Mouse (Mus musculus) heart, embryonic 11.5 days (tissue): ENCODE measurements around the gene 1700047I17Rik2. TPM values are rescaled to one million over a fixed set of nuclear protein-coding genes. Genes with fewer than 3 reads are reported as not detected.
"Not testable (repeated sequence)": the region's sequence is repeated elsewhere in the genome, so short reads cannot be mapped to it uniquely, and the experiment has no call there.

ENCODE experiments used
- ATAC-seq: fragments of 200-750 bp; cut with Nextera tagmentation; replicated peaks from 2 replicates; pipeline ENCODE4 v1.8.0; 2017; ENCODE audit warnings: moderate library complexity; ENCODE audit not compliant: insufficient number of reproducible peaks, low FRiP score, low TSS enrichment
- H3K27ac ChIP-seq: fragments of 300-500 bp; sonication (generic); 2 replicates; pipeline ENCODE4 v1.5.1; 2014; ENCODE audit warnings: mild to moderate bottlenecking, low read depth, low read length
- H3K27me3 ChIP-seq: fragments of 300-500 bp; sonication (generic); 2 replicates; pipeline ENCODE4 v1.6.1; 2014; ENCODE audit warnings: mild to moderate bottlenecking, low read length, mixed read lengths; ENCODE audit not compliant: control insufficient read depth, insufficient read depth
- H3K36me3 ChIP-seq: fragments of 300-500 bp; sonication (generic); 2 replicates; pipeline ENCODE4 v1.6.1; 2014; ENCODE audit warnings: mild to moderate bottlenecking, low read length, moderate library complexity, mixed read lengths; ENCODE audit not compliant: control insufficient read depth, insufficient read depth
- H3K4me1 ChIP-seq: fragments of 300-500 bp; sonication (generic); 2 replicates; pipeline ENCODE4 v1.6.1; 2014; ENCODE audit warnings: low read length; ENCODE audit not compliant: control insufficient read depth, insufficient read depth
- H3K4me2 ChIP-seq: fragments of 300-500 bp; sonication (generic); 2 replicates; pipeline ENCODE4 v1.6.1; 2014; ENCODE audit warnings: mild to moderate bottlenecking, moderate library complexity
- H3K4me3 ChIP-seq: fragments of 300-500 bp; sonication (generic); 2 replicates; pipeline ENCODE4 v1.5.1; 2014; ENCODE audit warnings: low read depth, low read length
- H3K9ac ChIP-seq: fragments of 300-500 bp; sonication (generic); 2 replicates; pipeline ENCODE4 v1.6.1; 2014; ENCODE audit warnings: mild to moderate bottlenecking, low read depth, low read length, moderate library complexity
- H3K9me3 ChIP-seq: fragments of 300-500 bp; sonication (generic); replicated peaks from 2 replicates; pipeline ENCODE4 v1.6.1; 2016; ENCODE audit warnings: low read length; ENCODE audit not compliant: control insufficient read depth
- WGBS: fragments of 180-500 bp; shearing (Covaris S2); extraction: QIAGEN DNeasy Blood & Tissue Kit; methylation state at CpG from one replicate; pipeline ENCODE4 v1.1.7; 2014; ENCODE audit not compliant: insufficient replicate concordance; 5-methylcytosine and 5-hydroxymethylcytosine counted together
- polyA plus RNA-seq: library from polyadenylated mRNA; unstranded; fragments of >200 nt; fragmentation: Nextera tagmentation; extraction: Ambion mirVana; gene quantifications from 2 replicates; pipeline ENCODE4 v1.2.1, GENCODE M21; 2014

Gene 1700047I17Rik2
- 4.7 TPM in 1 of 2 replicates, not detected in the other for polyA plus RNA-seq

- not testable (repeated sequence) for H3K4me2 ChIP-seq, H3K4me1 ChIP-seq, H3K9me3 ChIP-seq, H3K9ac ChIP-seq, H3K4me3 ChIP-seq, H3K36me3 ChIP-seq, H3K27ac ChIP-seq, H3K27me3 ChIP-seq
- no CpG with 5 or more reads among the region's 40 CpGs for WGBS
- ATAC-seq = peak; percentile 94
Observed at GRCm38 (mm10) chr12:55199306-55199705, at the start of gene 1700047I17Rik2. TSS of gene 1700047I17Rik2 (plus strand) at chr12:55199592.

GRCm38 (mm10) chr12:55154559-55155448, 44.6 kb upstream of the 1700047I17Rik2 start, which contains the start of gene Srp54b:
TSS of gene Srp54b (plus strand) at chr12:55155104.
- H3K36me3 ChIP-seq, H3K27ac ChIP-seq, H3K9me3 ChIP-seq, H3K4me2 ChIP-seq, H3K27me3 ChIP-seq, H3K4me3 ChIP-seq, H3K9ac ChIP-seq, H3K4me1 ChIP-seq: not testable (repeated sequence)
- no CpG with 5 or more reads among the region's 57 CpGs for WGBS
- peak; percentile 96 for ATAC-seq

GRCm38 (mm10) chr12:55155449-55155783, 44.0 kb upstream of the 1700047I17Rik2 start:
- not testable (repeated sequence) for H3K27ac ChIP-seq, H3K9ac ChIP-seq, H3K4me1 ChIP-seq, H3K4me3 ChIP-seq, ATAC-seq, H3K4me2 ChIP-seq, H3K27me3 ChIP-seq, H3K9me3 ChIP-seq, H3K36me3 ChIP-seq
- WGBS = 0% methylated on average over 9 of the region's 24 CpGs

- H3K9ac ChIP-seq, H3K4me2 ChIP-seq, H3K4me3 ChIP-seq, H3K36me3 ChIP-seq, H3K9me3 ChIP-seq, ATAC-seq, H3K27ac ChIP-seq, H3K27me3 ChIP-seq, H3K4me1 ChIP-seq: not testable (repeated sequence)
- WGBS = no CpG with 5 or more reads among the region's 7 CpGs
Observed at GRCm38 (mm10) chr12:55167034-55167557, 32.3 kb upstream of the 1700047I17Rik2 start.

GRCm38 (mm10) chr12:55187686-55188085, 11.7 kb upstream of the 1700047I17Rik2 start:
- WGBS = no CpG with 5 or more reads among the region's 8 CpGs
- not testable (repeated sequence) for H3K27ac ChIP-seq, H3K9me3 ChIP-seq, H3K36me3 ChIP-seq, ATAC-seq, H3K9ac ChIP-seq, H3K4me2 ChIP-seq, H3K27me3 ChIP-seq, H3K4me3 ChIP-seq, H3K4me1 ChIP-seq

GRCm38 (mm10) chr12:55189127-55189526, 10.3 kb upstream of the 1700047I17Rik2 start:
- H3K9me3 ChIP-seq, H3K9ac ChIP-seq, H3K27ac ChIP-seq, H3K4me1 ChIP-seq, H3K36me3 ChIP-seq, ATAC-seq, H3K4me3 ChIP-seq, H3K4me2 ChIP-seq, H3K27me3 ChIP-seq: not testable (repeated sequence)
- WGBS = no CpG with 5 or more reads among the region's 5 CpGs

GRCm38 (mm10) chr12:55199799-55200198, 407 bp downstream of the 1700047I17Rik2 start:
- not testable (repeated sequence) for H3K27me3 ChIP-seq, H3K36me3 ChIP-seq, H3K4me2 ChIP-seq, H3K27ac ChIP-seq, H3K9me3 ChIP-seq, H3K9ac ChIP-seq, H3K4me1 ChIP-seq, H3K4me3 ChIP-seq
- WGBS = no CpG with 5 or more reads among the region's 18 CpGs
- ATAC-seq = peak; percentile 64

- H3K27me3 ChIP-seq, H3K4me2 ChIP-seq, H3K9me3 ChIP-seq, H3K9ac ChIP-seq, H3K4me1 ChIP-seq, H3K27ac ChIP-seq, ATAC-seq, H3K4me3 ChIP-seq, H3K36me3 ChIP-seq: not testable (repeated sequence)
- no CpG with 5 or more reads among the region's 6 CpGs for WGBS
Observed at GRCm38 (mm10) chr12:55212944-55213343, 13.6 kb downstream of the 1700047I17Rik2 start.
